Mouse (Mus musculus) forebrain, embryonic 11.5 days (tissue): Measurements from ENCODE around the gene Nxf1. TPM values are rescaled to one million over a fixed set of nuclear protein-coding genes. Genes with fewer than 3 reads are reported as not detected.
"Not testable (repeated sequence)": the region's sequence is repeated elsewhere in the genome, so short reads cannot be mapped to it uniquely, and the experiment has no call there.

ENCODE experiments used
- ATAC-seq: fragments of 200-750 bp; cut with Nextera tagmentation; replicated peaks from 2 replicates; pipeline ENCODE4 v1.8.0; 2017; ENCODE audit warnings: moderate TSS enrichment; ENCODE audit not compliant: low FRiP score
- DNase-seq: peaks from one replicate; pipeline ENCODE4 v3.0.0-alpha.2; 2017; ENCODE audit warnings: low spot score
- H3K27ac ChIP-seq: fragments of 300-500 bp; sonication (generic); 2 replicates; pipeline ENCODE4 v1.5.1; 2014; ENCODE audit warnings: low read depth, low read length
- H3K27me3 ChIP-seq: fragments of 300-500 bp; sonication (generic); 2 replicates; pipeline ENCODE4 v1.6.1; 2014; ENCODE audit warnings: mild to moderate bottlenecking, low read length, mixed read lengths; ENCODE audit not compliant: control insufficient read depth, insufficient read depth
- H3K36me3 ChIP-seq: fragments of 300-500 bp; sonication (generic); 2 replicates; pipeline ENCODE4 v1.6.1; 2014; ENCODE audit warnings: mild to moderate bottlenecking, low read length, moderate library complexity, mixed read lengths; ENCODE audit not compliant: control insufficient read depth, insufficient read depth
- H3K4me1 ChIP-seq: fragments of 300-500 bp; sonication (generic); replicated peaks from 2 replicates; pipeline ENCODE4 v1.6.1; 2014; ENCODE audit warnings: low read length, mixed read lengths; ENCODE audit not compliant: control insufficient read depth, insufficient read depth
- H3K4me2 ChIP-seq: fragments of 300-500 bp; sonication (generic); 2 replicates; pipeline ENCODE4 v1.6.1; 2014; ENCODE audit warnings: low read depth, mild to moderate bottlenecking, low read length, moderate library complexity, mixed read lengths; ENCODE audit not compliant: severe bottlenecking
- H3K4me3 ChIP-seq: fragments of 300-500 bp; sonication (generic); 2 replicates; pipeline ENCODE4 v1.5.1; 2014; ENCODE audit warnings: low read depth, low read length
- H3K9ac ChIP-seq: fragments of 300-500 bp; sonication (generic); 2 replicates; pipeline ENCODE4 v1.6.1; 2014; ENCODE audit warnings: low read length
- H3K9me3 ChIP-seq: fragments of 300-500 bp; sonication (generic); 2 replicates; pipeline ENCODE4 v1.6.1; 2016; ENCODE audit warnings: low read length, mixed read lengths; ENCODE audit not compliant: control insufficient read depth
- WGBS: fragments of 180-500 bp; shearing (Covaris S2); extraction: QIAGEN DNeasy Blood & Tissue Kit; methylation state at CpG from one replicate; pipeline ENCODE4 v1.1.7; 2014; 5-methylcytosine and 5-hydroxymethylcytosine counted together
- polyA plus RNA-seq: library from polyadenylated mRNA; unstranded; fragments of >200 nt; fragmentation: Nextera tagmentation; extraction: Ambion mirVana; gene quantifications from 2 replicates; pipeline ENCODE4 v1.2.1, GENCODE M21; 2014

The Nxf1 gene
- polyA plus RNA-seq, 1 experiment from 2014 or later = 247 TPM

- not testable (repeated sequence) for H3K4me1 ChIP-seq, H3K9me3 ChIP-seq, H3K9ac ChIP-seq, H3K27ac ChIP-seq, H3K27me3 ChIP-seq, DNase-seq, ATAC-seq, H3K4me2 ChIP-seq, H3K4me3 ChIP-seq
- peaks cover 10% of the 10 kb centered on the region; the same call in 1 of the 2 replicates for H3K36me3 ChIP-seq
- WGBS = 50% methylated on average over 3 of the region's 3 CpGs
Observed at GRCm38 (mm10) chr19:8728335-8729099, 28.4 kb upstream of the Nxf1 start.

- Histone ChIP-seq H3K27ac (no peak overlapping the region), H3K36me3 (peaks cover 2% of the 10 kb centered on the region; the same call in 1 of the 2 replicates), H3K9ac (no peak overlapping the region), H3K4me3 (no peak overlapping the region), H3K27me3 (no peaks in the 10 kb centered on the region), H3K4me2 (no peak overlapping the region), H3K4me1 (0 out of 2 replicates have a peak, but pooled peaks cover 3% of the 10 kb centered on the region), H3K9me3 (no peaks in the 10 kb centered on the region)
- ATAC-seq (no peak), DNase-seq (no peak)
- WGBS = 79% methylated on average over 3 of the region's 3 CpGs
Observed at GRCm38 (mm10) chr19:8734334-8734733, 22.5 kb upstream of the Nxf1 start.

GRCm38 (mm10) chr19:8735389-8736159 lies 21.3 kb upstream of the Nxf1 start, which contains the start of gene Wdr74:
Gene Wdr74 (plus strand): TSS chr19:8735827.
- peak within 1 kb of the TSS; percentile 81 for H3K4me2 ChIP-seq
- DNase-seq (peak; percentile 94), ATAC-seq (peak; percentile 94)
- under 1% methylated on average over 32 of the region's 32 CpGs for WGBS
- no peaks in the 10 kb centered on the region for H3K9me3 ChIP-seq
- no peak within 1 kb of the TSS for H3K27ac ChIP-seq
- H3K27me3 ChIP-seq = no peaks in the 10 kb centered on the region
- peak within 1 kb of the TSS; percentile 88 for H3K4me3 ChIP-seq
- peaks cover 5% of the 10 kb centered on the region for H3K4me1 ChIP-seq
- H3K9ac ChIP-seq = peak within 1 kb of the TSS; percentile 75
- H3K36me3 ChIP-seq = peaks cover 5% of the 10 kb centered on the region

GRCm38 (mm10) chr19:8736160-8736467 lies 20.8 kb upstream of the Nxf1 start:
- DNase-seq (no peak), ATAC-seq (no peak)
- Histone ChIP-seq H3K36me3 (peaks cover 5% of the 10 kb centered on the region), H3K27ac (no peak overlapping the region), H3K4me2 (peak overlapping the region; percentile 81), H3K9ac (peak overlapping the region; percentile 75), H3K9me3 (no peaks in the 10 kb centered on the region), H3K4me3 (peak overlapping the region; percentile 88), H3K27me3 (no peaks in the 10 kb centered on the region), H3K4me1 (peaks cover 10% of the 10 kb centered on the region)
- 3% methylated on average over 11 of the region's 11 CpGs for WGBS

GRCm38 (mm10) chr19:8738911-8739310 lies 18.0 kb upstream of the Nxf1 start:
- no peaks in the 10 kb centered on the region for H3K9me3 ChIP-seq
- no peak overlapping the region for H3K9ac ChIP-seq
- no peak overlapping the region for H3K27ac ChIP-seq
- no peak overlapping the region for H3K4me3 ChIP-seq
- WGBS = 92% methylated on average over 7 of the region's 7 CpGs
- peaks cover 15% of the 10 kb centered on the region for H3K4me1 ChIP-seq
- DNase-seq (no peak), ATAC-seq (no peak)
- no peaks in the 10 kb centered on the region for H3K27me3 ChIP-seq
- H3K36me3 ChIP-seq = peaks cover 8% of the 10 kb centered on the region
- H3K4me2 ChIP-seq = no peak overlapping the region

GRCm38 (mm10) chr19:8739646-8740045 lies 17.2 kb upstream of the Nxf1 start:
- peaks cover 8% of the 10 kb centered on the region for H3K36me3 ChIP-seq
- H3K27me3 ChIP-seq = no peaks in the 10 kb centered on the region
- no peak overlapping the region for H3K27ac ChIP-seq
- H3K4me1 ChIP-seq = peaks cover 15% of the 10 kb centered on the region
- H3K9me3 ChIP-seq = no peaks in the 10 kb centered on the region
- DNase-seq (no peak), ATAC-seq (no peak)
- no peak overlapping the region for H3K4me3 ChIP-seq
- H3K9ac ChIP-seq = no peak overlapping the region
- no peak overlapping the region for H3K4me2 ChIP-seq
- 90% methylated on average over 6 of the region's 6 CpGs for WGBS

- H3K36me3 ChIP-seq = peaks cover 8% of the 10 kb centered on the region
- WGBS = 70% methylated on average over 14 of the region's 14 CpGs
- no peak for ATAC-seq
Observed at GRCm38 (mm10) chr19:8740603-8741002, 16.3 kb upstream of the Nxf1 start, which contains the start of gene 1700092M07Rik. Gene 1700092M07Rik (plus strand): TSS chr19:8740718.

GRCm38 (mm10) chr19:8741243-8741869 lies 15.5 kb upstream of the Nxf1 start, which contains the start of gene Stx5a:
Gene Stx5a (plus strand): TSS chr19:8741413.
- Histone ChIP-seq H3K36me3 (peaks cover 8% of the 10 kb centered on the region), H3K9ac (peak within 1 kb of the TSS; percentile 62), H3K4me3 (peak within 1 kb of the TSS; percentile 67), H3K9me3 (no peaks in the 10 kb centered on the region), H3K4me1 (peaks cover 12% of the 10 kb centered on the region), H3K27me3 (no peaks in the 10 kb centered on the region), H3K27ac (peak within 1 kb of the TSS; percentile 87), H3K4me2 (peak within 1 kb of the TSS; percentile 79)
- WGBS = under 1% methylated on average over 36 of the region's 36 CpGs
- DNase-seq (peak; percentile 96), ATAC-seq (peak; percentile 98)

More at GRCm38 (mm10) chr19:8740603-8741002, 16.3 kb upstream of the Nxf1 start, which contains the start of gene 1700092M07Rik:
- peak; percentile 53 for DNase-seq
- H3K9ac ChIP-seq = peak within 1 kb of the TSS; percentile 62
- H3K4me1 ChIP-seq = peaks cover 12% of the 10 kb centered on the region
- H3K4me2 ChIP-seq = peak within 1 kb of the TSS; percentile 79; the same call in 1 of the 2 replicates
- no peaks in the 10 kb centered on the region for H3K27me3 ChIP-seq
- peak within 1 kb of the TSS; percentile 67 for H3K4me3 ChIP-seq
- H3K9me3 ChIP-seq = no peaks in the 10 kb centered on the region
- H3K27ac ChIP-seq = peak within 1 kb of the TSS; percentile 87
